ENCODE assay signal across 19 mouse cellular contexts in genomic region chr6:73253006-73253405, GRCm38 (mm10). TPM values are rescaled to one million over a fixed set of nuclear protein-coding genes. Genes with fewer than 3 reads are reported as not detected.
DNase-seq lines count a peak whose midpoint lies in the region; ATAC-seq lines count a peak whose summit lies in the region.
"Had no signal": no experiment of that assay in that cellular context is flagged by ENCODE, and none has a peak within 500 bp of the region (broad histone marks: within the 10 kb centered on the region; RNA-seq: fewer than 3 reads in every experiment).

No protein-coding gene starts in this region.

- no peak for DNase-seq in heart, postnatal 36 days
- no peak for DNase-seq in liver, embryonic 13.5 days
- DNase-seq in liver, embryonic 11.5 days (ENCODE audit: low spot score): no peak
- DNase-seq in B cell, adult 2 months: peak; percentile 32 to 34
- DNase-seq in lung, postnatal 25 days (ENCODE audit: low spot score): no peak
- DNase-seq: adrenal gland, postnatal 10 days; cerebellum, adult 11-12 months; cerebellum, adult 9-10 months; cerebellum, postnatal 25 days; gastrocnemius, postnatal 14 days; heart, postnatal 10 days had no signal

- peaks cover 54% of the 10 kb centered on the region for H3K4me1 ChIP-seq in heart, embryonic 13.5 days
- H3K4me1 ChIP-seq in liver, embryonic 13.5 days (replicated peaks): peaks cover 44% of the 10 kb centered on the region
- peaks cover 23% of the 10 kb centered on the region for H3K4me1 ChIP-seq in liver, embryonic 11.5 days (replicated peaks; ENCODE audit: control insufficient read depth, insufficient read depth, low read length)
- peaks cover 26% of the 10 kb centered on the region for H3K4me1 ChIP-seq in brown adipose tissue, adult 24 weeks (ENCODE audit: control insufficient read depth, insufficient read depth, insufficient read length, low read length)
- H3K4me1 ChIP-seq in neural tube, embryonic 15.5 days: peaks cover 30% of the 10 kb centered on the region

- no peak for ATAC-seq in heart, embryonic 13.5 days (ENCODE audit: extremely low read depth, insufficient number of reproducible peaks, low FRiP score, low TSS enrichment)
- no peak for ATAC-seq in liver, embryonic 13.5 days (ENCODE audit: low read depth)
- no peak for ATAC-seq in liver, embryonic 11.5 days (replicated peaks; ENCODE audit: low FRiP score)
- no peak for ATAC-seq in neural tube, embryonic 15.5 days (ENCODE audit: low FRiP score)
- ATAC-seq: forebrain, embryonic 15.5 days; hindbrain, postnatal 0 days had no signal

- H3K4me3 ChIP-seq in heart, embryonic 13.5 days: no peak overlapping the region
- H3K4me3 ChIP-seq in liver, embryonic 13.5 days (replicated peaks): no peak overlapping the region
- no peak overlapping the region for H3K4me3 ChIP-seq in liver, embryonic 11.5 days (ENCODE audit: low read depth, low read length)
- H3K4me3 ChIP-seq in brown adipose tissue, adult 24 weeks (ENCODE audit: insufficient read depth, low read depth, low read length): no peak overlapping the region
- H3K4me3 ChIP-seq in neural tube, embryonic 15.5 days (replicated peaks): no peak overlapping the region
- H3K4me3 ChIP-seq: embryonic facial prominence, embryonic 12.5 days; forebrain, embryonic 15.5 days; hindbrain, embryonic 13.5 days had no signal

- H3K27me3 ChIP-seq in heart, embryonic 13.5 days (replicated peaks): no peaks in the 10 kb centered on the region
- H3K27me3 ChIP-seq in liver, embryonic 13.5 days: no peaks in the 10 kb centered on the region
- no peaks in the 10 kb centered on the region for H3K27me3 ChIP-seq in liver, embryonic 11.5 days (replicated peaks; ENCODE audit: control insufficient read depth, insufficient read depth, low read length)
- H3K27me3 ChIP-seq in neural tube, embryonic 15.5 days (replicated peaks): no peaks in the 10 kb centered on the region
- H3K27me3 ChIP-seq: embryonic facial prominence, embryonic 12.5 days; forebrain, embryonic 15.5 days; hindbrain, embryonic 13.5 days had no signal

- no peaks in the 10 kb centered on the region for H3K9me3 ChIP-seq in heart, embryonic 13.5 days
- no peaks in the 10 kb centered on the region for H3K9me3 ChIP-seq in liver, embryonic 13.5 days (replicated peaks)
- H3K9me3 ChIP-seq in liver, embryonic 11.5 days (ENCODE audit: control insufficient read depth, low read length): no peaks in the 10 kb centered on the region
- no peaks in the 10 kb centered on the region for H3K9me3 ChIP-seq in neural tube, embryonic 15.5 days (replicated peaks)
- H3K9me3 ChIP-seq: embryonic facial prominence, embryonic 12.5 days; forebrain, embryonic 15.5 days; G1E; hindbrain, embryonic 13.5 days had no signal

- H3K36me3 ChIP-seq in heart, embryonic 13.5 days: peaks cover 23% of the 10 kb centered on the region
- H3K36me3 ChIP-seq in liver, embryonic 13.5 days: peaks cover 18% of the 10 kb centered on the region
- H3K36me3 ChIP-seq in liver, embryonic 11.5 days (ENCODE audit: control insufficient read depth, insufficient read depth, low read length): no peaks in the 10 kb centered on the region
- H3K36me3 ChIP-seq in neural tube, embryonic 15.5 days: peaks cover 10% of the 10 kb centered on the region

- no peak overlapping the region for H3K4me2 ChIP-seq in heart, embryonic 13.5 days
- H3K4me2 ChIP-seq in liver, embryonic 13.5 days: no peak overlapping the region
- no peak overlapping the region for H3K4me2 ChIP-seq in liver, embryonic 11.5 days
- H3K4me2 ChIP-seq in neural tube, embryonic 15.5 days: no peak overlapping the region
- H3K4me2 ChIP-seq: embryonic facial prominence, embryonic 12.5 days; forebrain, embryonic 15.5 days; hindbrain, embryonic 13.5 days had no signal

- no peak overlapping the region for H3K27ac ChIP-seq in heart, embryonic 13.5 days (replicated peaks)
- H3K27ac ChIP-seq in liver, embryonic 13.5 days: 0 out of 2 replicates have a peak overlapping the region, but pooled peaks have one; percentile 9
- no peak overlapping the region for H3K27ac ChIP-seq in liver, embryonic 11.5 days (ENCODE audit: low read depth, low read length)
- peak overlapping the region; percentile 24 for H3K27ac ChIP-seq in brown adipose tissue, adult 24 weeks (replicated peaks; ENCODE audit: low read depth, low read length)
- no peak overlapping the region for H3K27ac ChIP-seq in neural tube, embryonic 15.5 days (replicated peaks)
- H3K27ac ChIP-seq: embryonic facial prominence, embryonic 12.5 days; forebrain, embryonic 15.5 days; hindbrain, embryonic 13.5 days; hindbrain, postnatal 0 days had no signal

- H3K9ac ChIP-seq in heart, embryonic 13.5 days: peak overlapping the region; percentile 19; the same call in 1 of the 2 replicates
- no peak overlapping the region for H3K9ac ChIP-seq in liver, embryonic 13.5 days
- H3K9ac ChIP-seq in liver, embryonic 11.5 days (ENCODE audit: low read depth, low read length): no peak overlapping the region
- H3K9ac ChIP-seq in neural tube, embryonic 15.5 days (replicated peaks): no peak overlapping the region
- H3K9ac ChIP-seq: embryonic facial prominence, embryonic 12.5 days; forebrain, embryonic 15.5 days; hindbrain, embryonic 13.5 days had no signal

- intact Hi-C loops in heart, postnatal 36 days (cut with DNase I): no loop called here

- WGBS in heart, embryonic 13.5 days: 85% methylated on average over 2 of the region's 2 CpGs
- WGBS in liver, embryonic 13.5 days (ENCODE audit: insufficient replicate concordance): 56% methylated on average over 2 of the region's 2 CpGs
- 84% methylated on average over 2 of the region's 2 CpGs for WGBS in liver, embryonic 11.5 days
- 99% methylated on average over 2 of the region's 2 CpGs for WGBS in neural tube, embryonic 15.5 days

RNA-seq across cellular contexts. Expression of gene Suclg1, which starts 4.8 kb away (rescaled TPM):
- polyA plus RNA-seq in heart, embryonic 13.5 days (2015; fragmentation: Nextera tagmentation; extraction: Ambion mirVana): 250 and 271 TPM in 2 replicates
- total RNA-seq in heart, postnatal 36 days (2021): 100 to 1,000 TPM; 540 to 568 TPM
- polyA plus RNA-seq in liver, embryonic 13.5 days (2015; fragmentation: Nextera tagmentation; extraction: Ambion mirVana): 131 and 141 TPM in 2 replicates
- polyA plus RNA-seq in liver, embryonic 11.5 days (2014; fragmentation: Nextera tagmentation; extraction: Ambion mirVana): 188 and 206 TPM in 2 replicates
- polyA plus RNA-seq in brown adipose tissue, adult 24 weeks (2012; ENCODE audit: insufficient read depth, insufficient read length, missing spikeins): 2,272 and 2,335 TPM in 2 replicates
- 132 and 142 TPM in 2 replicates for polyA plus RNA-seq in neural tube, embryonic 15.5 days (2015; fragmentation: Nextera tagmentation; extraction: Ambion mirVana)

RNA-seq across cellular contexts. Expression of gene Dnah6, which starts 31.6 kb away (rescaled TPM):
- polyA plus RNA-seq in heart, embryonic 13.5 days (2015; fragmentation: Nextera tagmentation; extraction: Ambion mirVana): 0.08 TPM in 2 replicates
- total RNA-seq in heart, postnatal 36 days (2021): under 1 TPM; 0.08 to 0.11 TPM
- polyA plus RNA-seq in liver, embryonic 13.5 days (2015; fragmentation: Nextera tagmentation; extraction: Ambion mirVana): 0.01 TPM in 2 replicates
- 0.01 and 0.03 TPM in 2 replicates for polyA plus RNA-seq in liver, embryonic 11.5 days (2014; fragmentation: Nextera tagmentation; extraction: Ambion mirVana)
- polyA plus RNA-seq in brown adipose tissue, adult 24 weeks (2012; ENCODE audit: insufficient read depth, insufficient read length, missing spikeins): not detected in 2 replicates
- polyA plus RNA-seq in neural tube, embryonic 15.5 days (2015; fragmentation: Nextera tagmentation; extraction: Ambion mirVana): 0.09 and 0.22 TPM in 2 replicates

Comparison
In these comparisons a context has a peak if more than half of its experiments do, and no peak if none do; other contexts are left out.
1. H3K27ac ChIP-seq: peak in liver, embryonic 13.5 days (single experiment) and brown adipose tissue, adult 24 weeks (single experiment); none in heart, embryonic 13.5 days (single experiment), liver, embryonic 11.5 days (single experiment) and neural tube, embryonic 15.5 days (single experiment).
2. DNase-seq: peak in B cell, adult 2 months (2 of 2); none in heart, postnatal 36 days (0 of 2), liver, embryonic 13.5 days (single experiment), liver, embryonic 11.5 days (single experiment) and lung, postnatal 25 days (single experiment).